Mouse (Mus musculus): Measurements from ENCODE around the gene Frem1. TPM values are rescaled to one million over a fixed set of nuclear protein-coding genes. Genes with fewer than 3 reads are reported as not detected.

The Frem1 gene
- polyA plus RNA-seq, 1 experiment from 2014 or later: 1.4 TPM

- no peak for ATAC-seq
- no peak overlapping the region for H3K4me2 ChIP-seq (ENCODE audit: low read length)
- H3K27me3 ChIP-seq (ENCODE audit: control insufficient read depth, insufficient read depth, low read depth, low read length): no peaks in the 10 kb centered on the region
- H3K27ac ChIP-seq (ENCODE audit: low read length): no peak overlapping the region
- H3K36me3 ChIP-seq (ENCODE audit: control insufficient read depth, insufficient read depth, low read length): no peaks in the 10 kb centered on the region
- no peak overlapping the region for H3K4me3 ChIP-seq (ENCODE audit: low read depth, low read length)
- WGBS: 86% methylated on average over 5 of the region's 5 CpGs
- H3K4me1 ChIP-seq (ENCODE audit: control insufficient read depth, insufficient read depth, low read length): no peaks in the 10 kb centered on the region
- H3K9ac ChIP-seq (ENCODE audit: low read depth, low read length): no peak overlapping the region
- H3K9me3 ChIP-seq (replicated peaks; ENCODE audit: control insufficient read depth, low read length, poor library complexity, severe bottlenecking): no peaks in the 10 kb centered on the region
Observed at GRCm38 (mm10) chr4:83004086-83004485, 48.1 kb downstream of the Frem1 start.

- H3K4me1 ChIP-seq (ENCODE audit: control insufficient read depth, insufficient read depth, low read length): peaks cover 4% of the 10 kb centered on the region; the same call in 1 of the 2 replicates
- no peak overlapping the region for H3K9ac ChIP-seq (ENCODE audit: low read depth, low read length)
- H3K27me3 ChIP-seq (ENCODE audit: control insufficient read depth, insufficient read depth, low read depth, low read length): no peaks in the 10 kb centered on the region
- no peak overlapping the region for H3K4me3 ChIP-seq (ENCODE audit: low read depth, low read length)
- no peaks in the 10 kb centered on the region for H3K36me3 ChIP-seq (ENCODE audit: control insufficient read depth, insufficient read depth, low read length)
- no peak overlapping the region for H3K4me2 ChIP-seq (ENCODE audit: low read length)
- WGBS: 85% methylated on average over 3 of the region's 3 CpGs
- no peaks in the 10 kb centered on the region for H3K9me3 ChIP-seq (replicated peaks; ENCODE audit: control insufficient read depth, low read length, poor library complexity, severe bottlenecking)
- H3K27ac ChIP-seq (ENCODE audit: low read length): no peak overlapping the region
- ATAC-seq: no peak
Observed at GRCm38 (mm10) chr4:82992042-82992441, 60.1 kb downstream of the Frem1 start.

GRCm38 (mm10) chr4:82990973-82991695, 61.0 kb downstream of the Frem1 start:
- peak; percentile 73 for ATAC-seq
- Histone ChIP-seq H3K36me3 (ENCODE audit: control insufficient read depth, insufficient read depth, low read length) (no peaks in the 10 kb centered on the region), H3K9me3 (replicated peaks; ENCODE audit: control insufficient read depth, low read length, poor library complexity, severe bottlenecking) (no peaks in the 10 kb centered on the region), H3K27me3 (ENCODE audit: control insufficient read depth, insufficient read depth, low read depth, low read length) (no peaks in the 10 kb centered on the region), H3K27ac (ENCODE audit: low read length) (no peak overlapping the region), H3K4me2 (ENCODE audit: low read length) (no peak overlapping the region), H3K4me3 (ENCODE audit: low read depth, low read length) (no peak overlapping the region), H3K9ac (ENCODE audit: low read depth, low read length) (no peak overlapping the region), H3K4me1 (ENCODE audit: control insufficient read depth, insufficient read depth, low read length) (peaks cover 4% of the 10 kb centered on the region; the same call in 1 of the 2 replicates)
- 39% methylated on average over 7 of the region's 7 CpGs for WGBS

- H3K27ac ChIP-seq (ENCODE audit: low read length): no peak overlapping the region
- no peak overlapping the region for H3K4me2 ChIP-seq (ENCODE audit: low read length)
- H3K27me3 ChIP-seq (ENCODE audit: control insufficient read depth, insufficient read depth, low read depth, low read length): no peaks in the 10 kb centered on the region
- H3K4me1 ChIP-seq (ENCODE audit: control insufficient read depth, insufficient read depth, low read length): no peaks in the 10 kb centered on the region; the same call in 1 of the 2 replicates
- 41% methylated on average over 4 of the region's 4 CpGs for WGBS
- no peaks in the 10 kb centered on the region for H3K9me3 ChIP-seq (replicated peaks; ENCODE audit: control insufficient read depth, low read length, poor library complexity, severe bottlenecking)
- no peak overlapping the region for H3K9ac ChIP-seq (ENCODE audit: low read depth, low read length)
- no peak overlapping the region for H3K4me3 ChIP-seq (ENCODE audit: low read depth, low read length)
- peak; percentile 45; the same call in 1 of the 2 replicates for ATAC-seq
- no peaks in the 10 kb centered on the region for H3K36me3 ChIP-seq (ENCODE audit: control insufficient read depth, insufficient read depth, low read length)
Observed at GRCm38 (mm10) chr4:82972381-82972780, 79.8 kb downstream of the Frem1 start.

GRCm38 (mm10) chr4:82970901-82971648, 81.1 kb downstream of the Frem1 start:
- Histone ChIP-seq H3K27ac (ENCODE audit: low read length) (no peak overlapping the region), H3K4me1 (ENCODE audit: control insufficient read depth, insufficient read depth, low read length) (no peaks in the 10 kb centered on the region; the same call in 1 of the 2 replicates), H3K27me3 (ENCODE audit: control insufficient read depth, insufficient read depth, low read depth, low read length) (no peaks in the 10 kb centered on the region), H3K36me3 (ENCODE audit: control insufficient read depth, insufficient read depth, low read length) (no peaks in the 10 kb centered on the region), H3K4me2 (ENCODE audit: low read length) (no peak overlapping the region), H3K9ac (ENCODE audit: low read depth, low read length) (no peak overlapping the region), H3K9me3 (replicated peaks; ENCODE audit: control insufficient read depth, low read length, poor library complexity, severe bottlenecking) (no peaks in the 10 kb centered on the region), H3K4me3 (ENCODE audit: low read depth, low read length) (no peak overlapping the region)
- ATAC-seq: no peak
- 69% methylated on average over 12 of the region's 12 CpGs for WGBS

GRCm38 (mm10) chr4:82961024-82961423, 91.1 kb downstream of the Frem1 start:
- Histone ChIP-seq H3K27me3 (ENCODE audit: control insufficient read depth, insufficient read depth, low read depth, low read length) (no peaks in the 10 kb centered on the region), H3K36me3 (ENCODE audit: control insufficient read depth, insufficient read depth, low read length) (no peaks in the 10 kb centered on the region), H3K4me1 (ENCODE audit: control insufficient read depth, insufficient read depth, low read length) (no peaks in the 10 kb centered on the region), H3K27ac (ENCODE audit: low read length) (no peak overlapping the region), H3K9ac (ENCODE audit: low read depth, low read length) (no peak overlapping the region), H3K4me3 (ENCODE audit: low read depth, low read length) (no peak overlapping the region), H3K4me2 (ENCODE audit: low read length) (no peak overlapping the region), H3K9me3 (replicated peaks; ENCODE audit: control insufficient read depth, low read length, poor library complexity, severe bottlenecking) (no peaks in the 10 kb centered on the region)
- 75% methylated on average over 1 of the region's 1 CpGs for WGBS
- ATAC-seq: no peak

GRCm38 (mm10) chr4:82957827-82958538, 94.2 kb downstream of the Frem1 start:
- peak; percentile 54; the same call in 1 of the 2 replicates for ATAC-seq

GRCm38 (mm10) chr4:82953992-82954391, 98.1 kb downstream of the Frem1 start:
- H3K4me1 ChIP-seq (ENCODE audit: control insufficient read depth, insufficient read depth, low read length): no peaks in the 10 kb centered on the region
- no peak overlapping the region for H3K4me2 ChIP-seq (ENCODE audit: low read length)
- H3K36me3 ChIP-seq (ENCODE audit: control insufficient read depth, insufficient read depth, low read length): no peaks in the 10 kb centered on the region
- H3K4me3 ChIP-seq (ENCODE audit: low read depth, low read length): no peak overlapping the region
- no peak overlapping the region for H3K9ac ChIP-seq (ENCODE audit: low read depth, low read length)
- WGBS: 32% methylated on average over 4 of the region's 4 CpGs
- ATAC-seq: no peak
- no peak overlapping the region for H3K27ac ChIP-seq (ENCODE audit: low read length)
- no peaks in the 10 kb centered on the region for H3K27me3 ChIP-seq (ENCODE audit: control insufficient read depth, insufficient read depth, low read depth, low read length)
- H3K9me3 ChIP-seq (replicated peaks; ENCODE audit: control insufficient read depth, low read length, poor library complexity, severe bottlenecking): no peaks in the 10 kb centered on the region

More at GRCm38 (mm10) chr4:82957827-82958538, 94.2 kb downstream of the Frem1 start:
- Histone ChIP-seq H3K9ac (ENCODE audit: low read depth, low read length) (0 out of 2 replicates have a peak overlapping the region, but pooled peaks have one; percentile 7), H3K4me3 (ENCODE audit: low read depth, low read length) (no peak overlapping the region), H3K27ac (ENCODE audit: low read length) (no peak overlapping the region), H3K4me1 (ENCODE audit: control insufficient read depth, insufficient read depth, low read length) (no peaks in the 10 kb centered on the region), H3K36me3 (ENCODE audit: control insufficient read depth, insufficient read depth, low read length) (no peaks in the 10 kb centered on the region), H3K9me3 (replicated peaks; ENCODE audit: control insufficient read depth, low read length, poor library complexity, severe bottlenecking) (no peaks in the 10 kb centered on the region), H3K27me3 (ENCODE audit: control insufficient read depth, insufficient read depth, low read depth, low read length) (no peaks in the 10 kb centered on the region), H3K4me2 (ENCODE audit: low read length) (peak overlapping the region; percentile 15; the same call in 1 of the 2 replicates)
- WGBS: 52% methylated on average over 14 of the region's 14 CpGs

All from midbrain, embryonic 16.5 days (tissue).